Mouse (Mus musculus) embryonic fibroblast, embryonic 13.5 days (primary cell): ENCODE data around the gene Olfr91.
A peak's percentile ranks its signal among the peaks of the same experiment; 100 is the strongest.

ENCODE experiments used
- CTCF ChIP-seq: IDR thresholded peaks from 2 replicates; pipeline ENCODE4 v1.5.1; 2011; ENCODE audit warnings: mild to moderate bottlenecking, control low read depth, low read length, moderate library complexity, borderline replicate concordance; ENCODE audit not compliant: insufficient read depth
- POLR2A ChIP-seq: IDR thresholded peaks from 2 replicates; pipeline ENCODE4 v1.6.1; 2011; ENCODE audit warnings: low read depth, mild to moderate bottlenecking, control low read depth, low read length, moderate library complexity

DNA sequence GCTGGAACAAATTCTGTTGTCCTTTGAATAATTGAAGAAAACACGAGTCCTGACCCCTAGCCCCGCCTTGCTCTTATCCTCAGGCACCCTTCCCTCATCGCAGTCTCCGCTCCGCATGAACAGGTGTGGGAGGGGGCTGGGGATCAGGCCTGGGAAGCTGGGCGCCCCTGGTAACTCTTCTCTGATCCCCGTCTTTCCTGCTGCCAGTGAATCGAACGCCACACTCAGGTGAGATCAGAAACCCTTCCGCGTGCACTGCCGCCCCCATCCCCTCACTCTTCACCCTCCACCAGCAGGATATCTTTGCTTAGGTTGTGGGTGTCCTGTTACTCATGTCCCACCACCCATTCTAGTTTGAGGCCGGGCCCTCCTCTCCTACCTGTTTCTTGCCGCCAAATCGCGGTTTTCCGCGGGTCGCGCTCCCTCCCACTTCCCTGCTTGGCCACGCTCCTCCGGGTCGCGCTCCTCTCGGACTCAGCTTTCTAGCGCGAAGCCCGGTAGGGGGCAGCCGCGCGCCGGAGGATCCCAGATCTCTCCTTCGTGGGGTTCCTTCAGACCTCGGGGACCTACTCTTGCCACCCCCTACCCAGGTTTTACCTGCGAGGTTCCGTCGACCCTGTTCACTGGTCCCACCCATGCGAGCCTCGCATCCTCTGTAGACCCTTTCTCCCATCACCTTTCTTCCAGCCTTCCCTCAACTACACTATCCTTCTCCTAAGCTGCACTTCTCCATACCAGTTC lies 48.3 kb downstream of the Olfr91 start:
- TF ChIP-seq CTCF (peak; percentile 40), POLR2A (no peak)
